Mouse (Mus musculus) MN1 (cell line): ENCODE measurements around the gene Vmn1r44.
"Not testable (repeated sequence)": the region's sequence is repeated elsewhere in the genome, so short reads cannot be mapped to it uniquely, and the experiment has no call there.

Experiments
- DNase-seq: peaks from one replicate; pipeline ENCODE4 v3.0.0-alpha.2; 2016; ENCODE audit warnings: low spot score

Vmn1r44 gene

GRCm38 (mm10) chr6:89883360-89883759 is at the start of gene Vmn1r44:
Gene Vmn1r44, plus strand, starts transcription at chr6:89883660.
- DNase-seq: no peak

DNA sequence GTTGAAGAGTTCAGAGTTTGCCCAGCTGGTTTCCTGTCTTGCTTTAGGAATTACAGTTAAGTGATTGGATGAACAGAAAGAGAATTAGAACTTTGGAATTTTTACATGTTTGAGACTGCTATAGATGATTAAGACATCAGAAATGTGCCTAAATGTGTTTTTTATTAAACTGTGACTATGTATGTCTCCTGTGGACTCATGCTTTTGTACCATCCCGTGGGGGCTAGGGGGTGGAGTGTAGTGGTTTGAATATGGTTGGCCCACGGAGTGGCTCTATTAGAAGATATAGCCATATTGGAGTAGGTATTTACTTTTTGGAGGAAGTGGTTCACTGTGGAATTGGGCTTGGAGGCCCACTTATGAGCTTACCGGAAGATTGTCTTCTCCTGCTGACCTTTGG is 25.9 kb upstream of the Vmn1r44 start:
- DNase-seq: no peak

DNA sequence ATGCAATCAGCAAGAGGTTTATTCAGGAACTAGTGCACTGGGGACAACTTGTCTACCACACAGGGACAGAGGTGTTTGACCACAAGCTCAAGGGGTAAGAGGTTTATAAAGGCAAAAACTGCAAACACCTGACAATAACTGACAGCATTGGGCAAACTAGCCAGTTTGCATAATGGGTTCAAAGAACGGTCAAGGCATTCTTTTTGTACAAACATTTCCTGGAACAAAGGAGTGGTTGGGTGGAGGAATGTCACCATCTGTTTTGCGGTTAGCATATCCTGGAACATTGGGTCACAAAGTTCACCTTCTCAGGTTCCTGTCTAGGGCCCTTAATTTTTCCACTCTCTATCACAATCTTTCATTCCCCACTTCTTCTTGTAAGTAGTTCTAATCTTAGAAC is 23.6 kb upstream of the Vmn1r44 start:
- no peak for DNase-seq

GRCm38 (mm10) chr6:89863792-89864191 is 19.7 kb upstream of the Vmn1r44 start:
- DNase-seq: no peak

DNA sequence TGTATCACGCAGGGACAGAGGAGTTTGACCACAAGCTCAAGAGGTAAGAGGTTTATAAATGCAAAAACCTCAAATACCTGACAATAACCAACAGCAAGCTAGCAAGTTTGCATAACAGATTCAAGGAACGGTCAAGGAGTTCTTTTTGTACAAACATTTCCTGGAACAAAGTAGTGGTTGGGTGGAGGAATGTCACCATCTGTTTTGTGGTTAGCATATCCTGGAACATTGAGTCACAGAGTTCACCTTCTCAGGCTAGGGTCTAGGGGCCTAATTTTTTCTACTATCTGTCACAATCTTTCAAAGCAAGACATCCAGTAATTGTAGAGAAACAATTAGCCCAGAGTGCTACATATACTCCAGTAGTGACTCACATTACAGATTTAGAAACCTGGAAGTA is 16.2 kb upstream of the Vmn1r44 start:
- DNase-seq: no peak

DNA sequence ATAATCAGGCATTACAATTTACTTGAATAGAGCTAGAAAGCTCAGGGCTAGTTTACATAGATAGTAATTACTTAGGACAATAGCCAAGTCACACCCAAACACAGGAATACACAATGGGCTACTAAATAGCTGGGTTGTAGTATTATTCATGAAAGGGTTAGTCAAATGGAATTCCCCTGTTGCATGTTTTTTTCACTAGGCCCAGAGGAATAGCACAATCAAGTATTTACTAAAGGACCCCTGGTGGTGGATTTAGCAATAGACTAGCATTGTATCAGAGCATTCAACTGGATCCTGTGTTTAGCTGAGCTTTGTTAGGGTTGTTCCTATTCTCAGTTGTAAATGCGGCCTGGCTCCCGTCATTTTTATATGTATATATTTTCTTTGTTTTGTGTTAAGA is 15.5 kb upstream of the Vmn1r44 start:
- DNase-seq: no peak

DNA sequence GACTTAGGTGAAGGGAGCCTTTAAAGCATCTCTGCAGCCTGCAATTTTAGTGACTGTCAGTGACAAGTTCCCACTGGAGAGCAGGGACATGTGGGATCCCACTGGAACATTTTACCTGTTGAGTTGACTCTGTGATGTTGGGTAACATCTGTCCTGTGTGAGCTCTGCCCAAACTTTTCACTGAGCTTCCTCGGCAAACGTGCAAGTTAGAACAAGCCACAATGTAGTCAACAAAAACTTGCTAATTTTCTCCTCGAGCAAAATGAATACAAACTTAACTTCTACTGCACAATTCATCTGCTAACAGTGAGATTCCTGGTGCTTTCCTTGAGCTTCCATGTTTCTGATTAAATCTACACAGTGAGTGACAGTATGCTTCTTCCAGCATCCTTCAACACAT is 7.1 kb upstream of the Vmn1r44 start, which contains the start of the genes Vmn1r42 and Vmn1r43:
Gene Vmn1r42, minus strand, starts transcription at position 101 of the 400 bp plus-strand sequence.
Gene Vmn1r43, minus strand, starts transcription at position 101 of the 400 bp plus-strand sequence.
- not testable (repeated sequence) for DNase-seq

DNA sequence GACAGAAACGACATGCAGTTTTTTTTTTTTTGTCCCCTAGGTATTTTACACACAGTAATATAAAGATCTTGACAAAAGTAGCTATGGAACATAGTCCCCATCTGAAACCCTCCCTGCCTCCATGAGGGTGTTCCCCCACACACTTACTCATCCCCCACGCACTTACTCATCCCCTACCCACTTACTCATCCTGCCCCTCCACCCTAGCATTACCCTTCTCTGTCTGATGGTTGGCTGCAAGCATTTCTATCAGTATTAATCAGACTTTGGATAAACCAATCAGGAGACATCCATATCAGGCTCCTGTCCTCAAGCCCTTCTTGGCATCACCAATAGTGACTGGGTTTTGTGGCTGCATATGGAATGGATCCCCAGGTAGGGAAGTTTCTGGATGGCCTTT is 6.5 kb upstream of the Vmn1r44 start:
- no peak for DNase-seq

GRCm38 (mm10) chr6:89880867-89881266 is 2.6 kb upstream of the Vmn1r44 start:
- DNase-seq: no peak

DNA sequence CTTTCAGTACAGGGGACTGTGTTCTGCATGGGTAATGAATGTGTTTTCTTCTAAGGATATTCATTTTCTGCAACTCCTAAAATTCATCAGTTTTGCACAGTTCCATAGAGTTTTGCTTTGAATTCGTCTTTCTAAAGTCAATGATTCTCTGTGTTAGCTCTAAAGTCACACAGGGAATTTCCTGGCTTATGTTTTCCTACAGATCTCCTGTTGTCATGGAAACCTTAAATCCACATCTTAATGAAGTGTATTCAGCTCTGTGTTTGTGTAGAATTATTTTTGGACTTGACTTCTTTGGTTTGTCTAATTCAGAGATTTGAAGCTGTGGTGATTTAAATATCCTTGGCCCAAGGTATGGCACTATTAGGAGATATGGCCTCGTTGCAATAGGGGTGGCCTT is 352 bp downstream of the Vmn1r44 start:
- no peak for DNase-seq

GRCm38 (mm10) chr6:89940498-89940897 is 57.0 kb downstream of the Vmn1r44 start, which contains the start of gene Vmn1r45:
Gene Vmn1r45, minus strand, starts transcription at chr6:89940598.
- not testable (repeated sequence) for DNase-seq

DNA sequence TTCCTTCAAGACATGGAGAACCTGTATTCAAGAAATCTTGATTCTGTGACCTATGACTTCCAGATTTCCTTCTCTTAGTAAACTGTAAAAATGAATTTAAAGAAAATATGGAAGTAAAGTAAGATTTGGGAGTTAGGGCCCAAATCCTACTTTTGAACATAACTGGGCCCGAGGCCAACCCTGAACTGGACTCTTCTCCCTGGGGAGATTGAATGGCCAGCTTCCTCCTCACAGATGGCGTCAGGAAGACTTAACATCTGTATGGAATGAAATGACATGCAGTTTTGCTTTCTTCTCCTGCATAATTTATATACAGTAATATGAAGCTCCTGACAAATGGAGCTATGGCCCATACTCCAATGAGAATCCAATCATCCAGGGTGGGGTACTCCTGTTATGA is 57.5 kb downstream of the Vmn1r44 start:
- no peak for DNase-seq
